Mouse (Mus musculus): Measurements from ENCODE around the gene Myom1. TPM values are rescaled to one million over a fixed set of nuclear protein-coding genes. Genes with fewer than 3 reads are reported as not detected.

Myom1 gene
- total RNA-seq, 1 experiment from 2014 or later, result 6.3 TPM

DNA sequence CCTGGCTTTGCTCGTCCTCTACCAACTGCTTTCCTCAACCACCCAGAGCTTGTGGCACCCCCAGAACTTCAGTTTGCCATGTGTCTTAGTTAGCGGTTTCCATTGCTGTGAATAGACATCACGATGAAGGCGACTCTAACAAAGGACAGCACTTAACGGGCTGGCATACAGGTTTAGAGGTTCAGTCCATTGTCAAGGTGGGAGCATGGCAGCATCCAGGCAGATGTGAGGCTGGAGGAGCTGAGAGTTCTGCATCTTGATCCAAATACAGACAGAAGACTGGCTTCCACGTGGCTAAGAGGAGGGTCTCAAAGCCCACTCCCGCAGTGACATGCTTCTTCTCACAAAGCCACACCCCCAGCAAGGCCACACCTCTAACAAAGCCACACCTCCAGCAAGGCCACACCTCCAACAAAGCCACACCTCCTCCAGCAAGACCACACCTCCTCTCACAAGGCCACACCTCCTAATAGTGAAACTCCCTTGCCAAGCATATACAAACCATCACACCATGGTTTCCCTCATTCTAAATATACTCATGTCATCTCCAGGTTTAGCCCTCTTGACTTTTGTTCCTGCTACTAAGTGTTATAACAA is 8.3 kb downstream of the Myom1 start:
- ATAC-seq (replicated peaks; ENCODE audit: low read depth, poor library complexity, severe bottlenecking), result peak; percentile 51; the same call in 1 of the 2 replicates

DNA sequence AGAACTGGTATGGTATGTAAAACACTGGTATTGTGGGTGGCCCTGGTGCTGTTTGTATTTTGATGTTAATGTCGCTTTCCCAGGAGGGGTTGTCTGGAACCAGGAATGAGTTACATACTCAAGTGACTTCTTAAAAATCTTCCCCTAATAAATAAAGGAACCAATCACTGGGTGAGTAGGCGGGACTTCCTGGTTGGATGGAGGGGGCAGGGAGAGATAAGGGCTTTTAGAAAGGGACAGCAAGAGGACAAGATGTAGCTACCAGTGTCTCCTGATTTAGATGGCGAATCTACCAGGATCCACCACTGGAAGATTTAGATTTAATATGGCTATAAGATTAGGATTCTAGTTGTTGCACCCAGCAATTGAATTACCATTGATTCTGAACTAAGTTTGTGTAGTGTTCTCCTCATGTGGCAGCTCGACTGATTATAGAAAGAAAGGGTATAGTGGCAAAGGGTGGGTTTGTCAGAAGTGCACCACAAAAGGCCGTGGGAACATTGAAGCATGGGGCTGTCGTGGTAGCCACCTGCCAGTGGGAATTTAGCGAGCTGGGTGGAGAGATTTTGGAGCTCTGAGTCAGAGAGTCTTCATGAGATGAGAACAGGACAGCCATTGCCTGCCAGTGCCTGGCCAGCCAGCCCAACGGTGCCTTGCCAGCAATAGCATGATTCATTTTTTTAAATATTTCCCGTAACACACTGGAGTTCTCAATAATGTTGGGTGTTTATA is 9.7 kb downstream of the Myom1 start:
- ATAC-seq (replicated peaks; ENCODE audit: low read depth, poor library complexity, severe bottlenecking), result no peak

DNA sequence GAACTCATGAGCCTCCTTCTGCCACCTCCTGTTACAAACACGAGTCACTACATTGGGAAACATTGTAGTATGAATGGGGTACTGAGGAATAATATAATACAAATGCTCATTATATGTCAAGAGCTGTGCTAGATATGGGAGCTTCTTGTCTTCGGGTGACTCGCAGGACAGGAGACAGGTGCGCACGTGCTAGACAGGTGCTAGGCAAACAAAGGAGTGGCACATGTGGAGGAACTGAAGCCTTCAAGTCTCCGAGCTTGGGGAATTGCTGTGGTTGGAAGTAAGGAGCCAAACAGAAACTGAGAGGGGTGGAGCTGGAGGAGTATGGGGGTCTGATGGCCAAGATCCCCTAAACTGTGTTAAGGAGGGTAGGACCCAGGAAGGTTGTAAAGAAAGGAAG is 10.7 kb downstream of the Myom1 start:
- ATAC-seq (replicated peaks; ENCODE audit: low read depth, poor library complexity, severe bottlenecking), result no peak

DNA sequence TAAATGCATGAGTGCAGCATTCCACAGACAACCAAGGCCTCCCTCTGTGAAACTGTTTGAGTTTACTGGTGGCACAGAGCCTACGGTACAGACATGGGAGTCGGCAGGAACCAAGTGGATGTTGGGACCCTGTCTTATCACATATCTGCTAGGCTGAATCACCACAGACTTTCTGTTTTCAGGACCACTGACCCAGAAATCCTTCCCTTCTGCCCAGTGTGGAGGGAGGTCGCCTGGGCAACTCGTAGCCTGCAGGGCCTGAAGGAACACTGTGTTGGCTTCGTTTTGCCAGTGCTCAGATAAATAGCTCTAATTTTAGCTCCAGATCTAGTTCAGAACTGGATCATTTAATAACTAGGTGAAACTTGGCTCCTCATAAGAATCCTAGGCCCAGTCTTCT is 12.5 kb downstream of the Myom1 start:
- ATAC-seq (replicated peaks; ENCODE audit: low read depth, poor library complexity, severe bottlenecking), result no peak

DNA sequence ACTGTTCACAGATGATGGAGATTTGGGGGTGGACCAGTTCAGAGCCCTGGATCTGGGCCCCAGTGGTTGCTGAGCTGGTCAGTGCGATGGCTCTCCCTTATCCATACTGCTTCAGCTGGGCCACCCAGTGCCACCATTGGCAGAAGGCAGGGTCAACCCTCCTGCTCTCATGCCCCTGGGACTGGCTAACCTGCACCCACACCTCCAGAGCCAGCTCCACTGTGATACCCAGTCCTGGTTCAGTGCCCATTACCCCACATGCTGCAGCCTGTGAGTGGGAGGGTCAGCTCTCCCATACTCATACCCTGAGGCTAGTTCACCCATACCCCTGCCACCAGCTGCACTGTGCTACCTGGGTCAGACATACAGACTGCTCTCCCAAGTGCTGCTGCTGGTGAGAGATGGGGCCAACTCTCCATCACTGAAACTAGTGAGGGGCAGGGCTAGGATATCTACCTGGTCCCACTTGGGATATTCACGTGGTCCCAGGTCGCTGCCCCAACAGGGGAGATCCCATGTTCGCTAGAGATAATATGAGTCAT is 15.1 kb downstream of the Myom1 start:
- ATAC-seq (replicated peaks; ENCODE audit: low read depth, poor library complexity, severe bottlenecking), result no peak

DNA sequence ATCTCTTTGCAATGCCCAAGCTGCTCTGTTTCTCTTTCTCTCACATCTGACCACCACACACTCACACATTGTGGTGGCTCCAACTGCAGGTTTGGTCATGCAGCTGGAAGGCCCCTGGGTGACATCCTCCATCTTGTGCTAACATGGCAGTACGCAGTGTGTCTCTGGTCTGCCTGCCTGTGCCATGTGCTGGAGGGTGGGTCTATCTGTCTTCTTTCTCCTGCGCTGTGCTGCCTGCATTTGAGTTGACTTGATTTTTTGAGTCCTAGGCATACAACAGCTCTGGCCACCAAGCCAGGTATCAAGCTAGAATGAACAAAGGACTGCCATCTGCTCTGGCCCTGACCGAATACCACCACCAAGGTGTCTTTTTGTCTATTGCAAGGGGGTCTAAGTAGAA is 15.7 kb downstream of the Myom1 start:
- no peak for ATAC-seq (replicated peaks; ENCODE audit: low read depth, poor library complexity, severe bottlenecking)

DNA sequence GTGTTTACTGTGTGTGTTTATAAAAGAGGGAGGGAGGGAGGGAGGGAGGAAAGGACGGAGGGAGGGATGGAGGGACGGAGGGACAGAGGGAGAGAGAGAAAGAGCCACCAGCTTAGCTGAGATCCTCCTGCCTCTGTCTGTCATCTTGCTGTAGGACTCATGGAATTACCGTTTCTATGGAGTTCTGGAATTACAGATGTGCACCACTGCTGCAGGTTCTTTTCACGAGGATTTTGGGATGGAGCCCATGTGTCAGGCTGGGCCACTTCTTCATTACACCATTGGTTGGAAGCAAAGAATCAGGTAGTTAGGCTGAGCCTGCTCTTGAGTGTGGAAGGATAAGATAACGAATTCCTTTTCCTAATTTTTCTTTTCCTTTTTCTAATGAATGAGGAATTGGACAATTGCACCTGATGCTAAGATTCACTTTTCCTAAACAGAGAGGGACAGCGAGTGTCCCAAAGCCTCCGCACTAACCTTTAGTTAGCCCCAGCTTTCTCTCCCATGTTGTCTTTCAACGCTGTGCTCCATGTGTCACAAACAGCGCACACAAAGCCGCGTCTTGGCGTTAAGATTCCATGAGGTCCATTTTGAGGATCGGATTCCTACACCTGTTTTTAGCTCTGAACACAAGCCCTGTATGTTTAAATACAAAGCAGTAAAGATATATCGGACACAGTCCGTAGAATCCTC is 16.3 kb downstream of the Myom1 start:
- ATAC-seq (replicated peaks; ENCODE audit: low read depth, poor library complexity, severe bottlenecking), result no peak

DNA sequence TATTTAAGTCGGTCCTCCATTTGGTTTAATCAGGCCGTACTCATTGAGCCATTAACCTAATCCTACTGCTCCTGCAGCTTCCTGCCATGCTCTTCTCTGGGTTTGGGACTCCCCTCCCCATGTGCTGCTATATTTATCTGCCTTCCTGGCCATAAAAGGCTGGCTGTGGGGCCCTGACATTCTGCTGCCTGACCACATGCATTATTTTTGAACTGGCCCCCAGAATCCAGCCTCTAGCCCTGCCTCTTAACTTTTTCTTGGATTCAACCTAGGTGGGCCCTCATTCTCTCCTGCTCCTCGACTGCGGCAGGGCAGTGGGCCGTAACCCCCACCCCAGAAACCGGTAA is 16.8 kb downstream of the Myom1 start:
- peak; percentile 45; the same call in 1 of the 2 replicates for ATAC-seq (replicated peaks; ENCODE audit: low read depth, poor library complexity, severe bottlenecking)

DNA sequence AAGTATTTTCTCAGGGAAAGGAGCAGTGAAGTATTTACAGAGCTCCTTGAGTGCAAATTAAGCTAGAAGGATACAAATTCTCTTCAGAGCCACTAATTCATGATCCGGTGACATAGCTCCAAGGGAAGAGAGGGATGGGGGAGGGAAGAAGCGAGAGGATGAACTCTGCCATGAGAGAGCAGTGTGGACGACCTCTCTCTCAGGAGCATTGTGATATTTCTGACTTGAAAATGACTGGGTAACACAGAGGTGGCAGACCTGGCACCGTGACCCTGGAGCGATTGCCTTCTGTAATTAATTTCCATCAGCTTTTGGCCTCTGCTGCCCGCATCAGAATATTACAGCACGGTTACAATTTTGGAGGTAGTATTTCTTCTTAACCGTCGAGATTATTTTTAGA is 17.4 kb downstream of the Myom1 start:
- ATAC-seq (replicated peaks; ENCODE audit: low read depth, poor library complexity, severe bottlenecking), result no peak

DNA sequence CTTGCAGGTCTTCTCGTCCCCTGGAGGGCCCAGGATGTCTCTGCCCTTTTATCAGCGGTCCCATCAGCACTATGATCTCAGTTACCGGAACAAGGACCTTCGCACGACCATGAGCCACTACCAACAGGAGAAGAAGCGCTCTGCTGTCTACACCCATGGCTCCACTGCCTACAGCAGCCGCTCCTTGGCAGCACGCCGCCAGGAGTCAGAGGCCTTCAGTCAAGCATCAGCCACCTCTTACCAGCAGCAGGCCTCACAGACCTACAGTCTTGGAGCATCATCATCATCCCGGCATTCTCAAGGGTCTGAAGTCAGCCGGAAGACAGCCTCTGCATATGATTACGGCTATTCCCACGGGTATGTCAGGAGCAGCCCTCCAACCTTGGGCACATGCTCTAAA is 20.4 kb downstream of the Myom1 start:
- ATAC-seq (replicated peaks; ENCODE audit: low read depth, poor library complexity, severe bottlenecking), result no peak

DNA sequence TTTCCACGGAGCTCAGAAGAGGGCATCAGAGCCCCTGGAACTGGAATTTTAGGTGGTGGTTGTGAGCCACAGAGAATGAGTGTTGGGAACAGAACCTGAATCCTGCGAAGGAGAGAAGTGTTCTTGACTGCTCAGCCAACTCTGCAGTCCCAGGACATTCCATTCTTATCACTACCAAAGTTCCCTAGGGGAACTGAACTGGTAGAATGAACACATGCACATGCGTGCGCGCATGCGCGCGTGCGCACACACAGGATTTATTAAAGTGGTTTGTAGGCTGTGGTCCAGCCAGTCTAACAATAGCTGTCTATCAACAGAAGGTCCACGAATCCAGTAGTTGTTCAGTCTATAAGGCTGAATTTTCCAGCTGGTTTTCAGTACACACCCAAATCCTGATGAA is 21.6 kb downstream of the Myom1 start:
- no peak for ATAC-seq (replicated peaks; ENCODE audit: low read depth, poor library complexity, severe bottlenecking)

DNA sequence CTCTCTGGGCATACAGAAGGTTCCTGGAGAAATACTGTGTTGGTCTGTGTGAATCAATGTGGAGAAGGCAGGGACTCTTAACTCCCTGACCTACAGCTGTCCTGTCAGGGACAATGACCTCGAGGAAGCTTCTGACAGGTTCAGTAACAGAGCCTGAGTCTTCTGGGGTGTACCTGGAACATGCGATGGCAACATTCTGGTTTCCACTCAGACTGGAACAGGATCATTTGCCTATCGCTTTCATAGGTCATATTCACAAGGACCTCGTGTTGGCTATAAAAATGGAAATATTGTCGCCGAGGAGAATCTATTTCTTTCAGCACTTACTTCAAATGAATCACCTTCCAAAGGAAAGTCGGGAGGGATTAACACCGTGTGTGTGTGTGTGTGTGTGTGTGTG is 23.5 kb downstream of the Myom1 start:
- ATAC-seq (replicated peaks; ENCODE audit: low read depth, poor library complexity, severe bottlenecking), result no peak

DNA sequence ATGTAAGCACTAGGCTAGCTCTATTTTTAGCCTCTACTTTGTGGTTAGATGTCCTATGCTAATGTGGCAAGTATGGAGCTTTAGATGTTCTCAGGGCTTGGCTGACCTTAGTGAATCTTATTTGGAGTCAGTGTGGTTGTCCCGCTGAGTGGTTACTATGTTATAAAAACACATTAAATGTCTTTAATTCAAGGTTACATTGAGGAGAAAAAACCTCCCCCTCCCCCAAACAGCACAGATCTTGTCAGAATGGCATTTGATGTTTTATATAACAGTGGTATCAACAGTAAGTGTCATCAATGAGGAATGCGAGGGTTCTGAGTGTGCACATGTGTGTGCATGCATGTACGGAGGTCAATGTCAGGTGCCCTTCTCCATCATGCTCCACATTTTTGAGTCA is 24.8 kb downstream of the Myom1 start:
- ATAC-seq (replicated peaks; ENCODE audit: low read depth, poor library complexity, severe bottlenecking), result no peak

DNA sequence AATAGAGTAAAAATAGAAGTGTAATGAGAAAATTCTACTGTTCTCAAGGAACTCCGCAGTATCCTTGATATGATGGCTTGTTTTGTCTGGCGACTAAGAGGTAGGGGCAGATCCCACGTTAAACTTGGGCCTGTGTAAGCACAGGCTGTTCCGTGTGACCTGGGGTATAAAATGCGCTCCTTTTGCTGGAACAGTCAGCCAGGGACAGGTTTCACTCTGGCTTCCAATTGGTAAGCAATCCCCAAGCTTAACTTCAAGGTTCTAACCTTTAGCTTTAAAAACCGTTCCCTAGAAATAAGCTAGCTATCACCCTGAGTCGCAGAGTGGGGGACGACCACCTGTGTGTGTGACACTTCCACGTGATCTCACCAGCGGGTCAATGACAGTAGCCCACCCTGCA is 30.3 kb downstream of the Myom1 start:
- ATAC-seq (replicated peaks; ENCODE audit: low read depth, poor library complexity, severe bottlenecking), result no peak

DNA sequence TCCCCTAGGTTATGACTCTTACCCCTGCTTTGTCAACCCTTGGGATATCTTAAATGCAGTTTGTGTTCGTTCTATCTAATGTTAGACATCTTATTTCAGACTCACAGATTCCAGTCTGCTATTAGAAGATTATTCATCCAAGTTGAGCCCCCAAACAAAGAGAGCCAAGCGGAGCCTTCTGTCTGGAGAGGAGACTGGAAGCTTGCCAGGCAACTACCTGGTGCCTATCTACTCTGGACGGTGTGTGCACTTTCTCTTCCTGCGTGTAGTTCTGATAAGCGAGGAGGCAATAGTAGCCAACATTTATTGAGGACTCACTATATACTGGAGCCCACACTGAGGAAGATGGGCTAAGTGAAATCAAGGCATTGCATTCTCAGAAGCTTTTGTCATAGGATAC is 32.0 kb downstream of the Myom1 start:
- no peak for ATAC-seq (replicated peaks; ENCODE audit: low read depth, poor library complexity, severe bottlenecking)

DNA sequence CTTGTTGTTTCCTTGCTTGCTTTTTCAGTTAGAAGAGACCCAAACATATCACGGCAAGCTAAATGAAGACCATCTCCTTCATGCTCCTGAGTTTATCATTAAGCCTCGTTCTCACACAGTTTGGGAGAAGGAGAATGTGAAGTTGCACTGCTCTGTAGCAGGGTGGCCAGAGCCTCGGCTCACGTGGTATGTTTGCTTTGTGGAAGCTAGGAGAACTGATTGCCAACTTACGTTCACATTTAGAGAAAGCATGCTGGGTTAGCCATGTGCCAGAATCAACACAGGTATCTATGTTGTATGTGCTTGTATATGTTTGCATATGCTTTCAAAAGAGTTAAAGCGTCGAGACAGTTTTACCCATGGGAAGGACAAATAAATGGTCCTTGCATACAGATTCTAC is 34.8 kb downstream of the Myom1 start:
- ATAC-seq (replicated peaks; ENCODE audit: low read depth, poor library complexity, severe bottlenecking), result no peak

DNA sequence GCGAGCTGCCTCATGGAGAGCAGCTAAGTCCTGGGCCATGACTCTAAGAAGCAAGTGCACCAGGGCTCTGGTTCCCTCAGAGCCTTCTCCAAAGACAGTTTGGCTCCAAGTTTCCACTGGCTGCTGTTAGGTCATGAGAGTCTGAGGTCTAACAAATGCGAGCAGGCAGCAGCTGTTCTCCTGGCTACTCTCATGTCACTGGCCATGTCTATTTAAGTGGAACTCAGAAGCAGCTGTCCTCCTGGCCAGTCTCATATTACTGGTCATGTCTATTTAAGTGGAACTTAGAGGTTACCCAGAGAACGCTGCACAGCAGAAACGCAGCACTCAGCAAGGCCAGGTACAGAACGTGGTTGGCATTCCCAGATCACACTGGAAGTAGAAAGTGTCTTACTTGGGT is 36.4 kb downstream of the Myom1 start:
- ATAC-seq (replicated peaks; ENCODE audit: low read depth, poor library complexity, severe bottlenecking), result no peak

DNA sequence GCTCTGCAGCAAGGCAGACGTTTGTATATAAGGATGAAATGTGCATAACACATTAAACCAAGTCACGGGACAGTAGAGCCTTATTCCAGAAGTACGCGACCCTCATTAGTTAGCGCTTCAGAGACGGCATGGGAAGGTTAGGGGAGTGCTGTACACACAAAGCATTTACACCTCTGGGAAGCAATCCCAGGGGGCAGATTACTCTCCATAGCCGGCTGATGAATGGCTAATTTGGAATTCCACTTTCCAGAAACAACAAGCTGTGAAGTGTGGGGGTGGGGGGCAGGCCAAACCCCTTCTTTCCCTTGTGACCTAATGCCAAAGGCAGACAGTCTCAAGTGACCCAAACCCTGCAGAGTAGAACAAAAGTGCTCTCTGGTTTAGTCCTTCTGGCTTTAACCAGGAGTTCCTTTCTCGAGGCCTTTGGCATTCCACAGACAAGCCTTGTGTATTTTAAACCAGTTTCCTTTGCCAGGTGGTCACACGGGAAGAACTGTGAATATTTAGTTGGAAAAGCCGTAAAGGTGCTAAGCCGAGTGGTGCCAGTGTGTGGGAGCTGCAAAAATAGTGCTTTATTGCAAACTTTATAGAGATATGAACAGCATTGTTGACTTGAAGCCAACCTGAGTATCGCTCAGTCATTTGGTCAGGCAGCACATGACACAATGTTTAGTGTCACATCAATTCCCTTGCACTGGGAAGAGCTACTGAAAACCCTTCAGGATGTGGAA is 37.6 kb downstream of the Myom1 start:
- no peak for ATAC-seq (replicated peaks; ENCODE audit: low read depth, poor library complexity, severe bottlenecking)

DNA sequence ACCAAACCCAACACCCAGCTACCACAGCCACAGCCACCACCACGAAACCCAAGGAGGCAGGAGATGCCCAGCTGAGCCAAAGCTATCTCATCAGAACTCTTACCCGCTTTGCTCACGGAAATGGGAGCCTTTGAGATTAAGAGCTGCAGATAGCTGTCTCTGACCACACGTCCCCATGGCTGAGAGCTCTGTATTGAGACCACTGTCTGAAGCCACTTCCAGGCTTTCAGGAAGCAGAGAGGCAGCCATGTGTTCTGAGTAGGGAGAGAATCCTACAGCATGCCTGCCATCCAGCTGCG is 38.1 kb downstream of the Myom1 start:
- ATAC-seq (replicated peaks; ENCODE audit: low read depth, poor library complexity, severe bottlenecking), result peak; percentile 80

DNA sequence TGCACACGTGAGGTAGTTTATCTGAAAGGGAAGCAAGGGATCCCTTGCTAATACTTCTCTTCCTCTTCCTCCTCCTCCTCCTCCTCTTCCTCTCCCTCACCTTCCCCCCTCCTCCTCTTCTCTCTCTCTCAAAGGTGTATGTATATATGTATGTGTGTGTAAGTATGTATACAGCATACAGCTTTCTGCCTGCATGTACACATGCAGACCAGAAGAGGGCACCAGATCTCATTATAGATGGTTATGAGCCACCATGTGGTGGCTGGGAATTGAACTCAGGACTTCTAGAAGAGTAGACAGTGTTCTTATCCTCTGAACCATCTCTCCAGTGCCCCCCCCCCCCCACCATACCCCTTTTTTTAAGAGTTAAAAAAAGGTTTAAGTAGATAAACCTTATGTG is 40.2 kb downstream of the Myom1 start:
- peak; percentile 23; the same call in 1 of the 2 replicates for ATAC-seq (replicated peaks; ENCODE audit: low read depth, poor library complexity, severe bottlenecking)

DNA sequence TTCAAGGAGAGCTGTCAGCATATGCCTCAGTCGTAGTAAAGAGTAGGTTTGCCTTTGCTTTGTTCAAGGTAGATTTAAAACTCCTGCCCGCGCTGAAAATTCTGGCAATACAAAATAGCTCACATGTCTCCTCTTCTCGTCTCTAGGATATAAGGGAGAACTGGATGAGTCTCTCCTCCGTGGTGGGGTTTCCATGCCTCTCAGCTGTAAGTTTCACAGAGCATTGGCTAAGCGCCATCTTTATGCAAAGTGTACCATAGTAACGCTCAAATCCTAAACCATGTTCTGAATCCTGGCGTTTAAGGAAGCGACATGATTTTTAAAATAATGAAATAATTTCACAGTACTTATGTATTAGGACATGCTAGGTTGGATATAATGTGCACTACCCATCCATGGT is 43.2 kb downstream of the Myom1 start:
- ATAC-seq (replicated peaks; ENCODE audit: low read depth, poor library complexity, severe bottlenecking), result no peak

All from common myeloid progenitor, adult 5-6 weeks (primary cell).